Mouse (Mus musculus) B cell, adult 2 months (primary cell): ENCODE measurements around the gene Stx4a.
A peak's percentile ranks its signal among the peaks of the same experiment; 100 is the strongest.
"Not testable (repeated sequence)": the region's sequence is repeated elsewhere in the genome, so short reads cannot be mapped to it uniquely, and the experiment has no call there.

Experiments used
- DNase-seq, 2 experiments: peaks; one replicate each; pipeline ENCODE4 v3.0.0; 2022

The Stx4a gene

GRCm38 (mm10) chr7:127815116-127815665 is 8.9 kb upstream of the Stx4a start:
- DNase-seq: no peak

- DNase-seq: peak; percentile 10 to 12
These were observed 7.9 kb upstream of the Stx4a start for GRCm38 (mm10) chr7:127815954-127816821.

GRCm38 (mm10) chr7:127817053-127817452 is 7.0 kb upstream of the Stx4a start:
- no peak for DNase-seq

GRCm38 (mm10) chr7:127817776-127818175 is 6.3 kb upstream of the Stx4a start:
- DNase-seq: no peak

- DNase-seq: no peak
These were observed 3.1 kb upstream of the Stx4a start for GRCm38 (mm10) chr7:127820836-127821509.

GRCm38 (mm10) chr7:127822494-127822893 is 1.6 kb upstream of the Stx4a start:
- no peak for DNase-seq

GRCm38 (mm10) chr7:127823236-127824171 is 590 bp upstream of the Stx4a start:
- no peak for DNase-seq

GRCm38 (mm10) chr7:127835550-127835949 is 11.5 kb downstream of the Stx4a start:
- no peak for DNase-seq

- no peak for DNase-seq
These were observed 13.4 kb downstream of the Stx4a start for GRCm38 (mm10) chr7:127837473-127837872.

- DNase-seq: not testable (repeated sequence)
These were observed 13.8 kb downstream of the Stx4a start for GRCm38 (mm10) chr7:127837878-127838277.

- DNase-seq: not testable (repeated sequence)
These were observed 15.9 kb downstream of the Stx4a start for GRCm38 (mm10) chr7:127840031-127840430.

- no peak for DNase-seq
These were observed 16.8 kb downstream of the Stx4a start for GRCm38 (mm10) chr7:127840886-127841285.

GRCm38 (mm10) chr7:127841340-127842000 is 17.4 kb downstream of the Stx4a start:
- peak; percentile 92 for DNase-seq

- peak; percentile 84 to 85 for DNase-seq
These were observed 18.1 kb downstream of the Stx4a start for GRCm38 (mm10) chr7:127842001-127842718.

- DNase-seq: no peak
These were observed 26.1 kb downstream of the Stx4a start for GRCm38 (mm10) chr7:127849973-127850875.

GRCm38 (mm10) chr7:127850906-127851305 is 26.8 kb downstream of the Stx4a start:
- DNase-seq: no peak

GRCm38 (mm10) chr7:127858258-127858657 is 34.2 kb downstream of the Stx4a start:
- no peak for DNase-seq

- no peak for DNase-seq
These were observed 42.3 kb downstream of the Stx4a start for GRCm38 (mm10) chr7:127866434-127866833.

GRCm38 (mm10) chr7:127867641-127868040 is 43.5 kb downstream of the Stx4a start:
- no peak for DNase-seq

GRCm38 (mm10) chr7:127869149-127869810 is 45.2 kb downstream of the Stx4a start:
- no peak for DNase-seq
